Mouse (Mus musculus): ENCODE measurements around the gene Rbp1. TPM values are rescaled to one million over a fixed set of nuclear protein-coding genes. Genes with fewer than 3 reads are reported as not detected.

Rbp1 gene
- polyA plus RNA-seq (2015; fragmentation: Nextera tagmentation; extraction: Ambion mirVana): 42.9 and 51.5 TPM in 2 replicates

DNA sequence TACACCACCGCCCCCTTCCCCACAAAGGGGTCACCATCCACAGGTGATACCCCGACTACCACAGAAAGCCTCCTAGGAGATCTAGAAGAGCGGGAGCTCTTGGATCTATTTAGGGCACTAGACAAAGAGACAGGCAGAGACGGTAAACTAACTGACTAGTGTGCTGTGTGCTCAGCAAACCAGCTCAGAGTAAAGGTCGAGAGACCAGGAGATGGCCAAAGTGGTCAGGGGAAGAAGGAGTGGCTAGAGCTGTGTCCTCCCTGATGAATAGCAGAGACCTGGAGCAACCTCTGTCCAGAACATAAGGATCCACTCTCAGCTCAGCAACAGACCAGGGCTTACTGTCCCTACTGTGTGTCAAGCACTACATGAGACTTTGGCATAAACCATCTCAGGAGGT, at the start of gene Rbp1:
Rbp1 (plus strand) TSS at position 306 of the 400 bp plus-strand sequence.
- Histone ChIP-seq H3K4me3 (ENCODE audit: low read length) (no peak within 1 kb of the TSS), H3K36me3 (ENCODE audit: control insufficient read depth, insufficient read depth, low read length) (no peaks in the 10 kb centered on the region), H3K27me3 (replicated peaks; ENCODE audit: control insufficient read depth, insufficient read depth, low read length) (no peaks in the 10 kb centered on the region), H3K4me2 (ENCODE audit: low read depth, low read length) (no peak within 1 kb of the TSS), H3K9me3 (ENCODE audit: control insufficient read depth, low read length) (no peaks in the 10 kb centered on the region), H3K9ac (ENCODE audit: low read depth, low read length) (no peak within 1 kb of the TSS), H3K4me1 (ENCODE audit: control insufficient read depth, insufficient read depth, low read length) (peaks cover 32% of the 10 kb centered on the region), H3K27ac (ENCODE audit: low read length) (no peak within 1 kb of the TSS)
- ATAC-seq: no peak
- WGBS: 81% methylated on average over 5 of the region's 5 CpGs

DNA sequence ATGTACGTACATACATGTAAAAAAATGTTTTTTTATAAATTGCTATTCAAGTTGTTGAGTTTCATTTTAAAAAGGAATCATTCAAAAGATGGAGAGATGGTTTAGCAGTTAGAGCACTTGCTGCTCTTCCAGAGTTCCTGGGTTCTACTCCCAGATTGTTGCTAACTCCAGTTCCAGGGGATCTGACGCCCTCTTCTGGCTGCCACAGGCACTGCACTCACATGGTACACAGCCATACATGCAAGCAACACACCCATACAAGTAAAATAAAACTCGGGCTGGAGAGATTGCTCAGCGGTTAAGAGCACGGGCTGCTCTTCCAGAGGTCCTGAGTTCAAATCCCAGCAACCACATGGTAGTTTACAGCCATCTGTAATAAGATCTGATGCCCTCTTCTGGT, 49.4 kb upstream of the Rbp1 start:
- no peaks in the 10 kb centered on the region for H3K27me3 ChIP-seq (replicated peaks; ENCODE audit: control insufficient read depth, insufficient read depth, low read length)
- ATAC-seq: no peak
- no peak overlapping the region for H3K4me2 ChIP-seq (ENCODE audit: low read depth, low read length)
- 94% methylated on average over 5 of the region's 5 CpGs for WGBS
- no peak overlapping the region for H3K27ac ChIP-seq (ENCODE audit: low read length)
- no peaks in the 10 kb centered on the region for H3K36me3 ChIP-seq (ENCODE audit: control insufficient read depth, insufficient read depth, low read length)
- no peak overlapping the region for H3K9ac ChIP-seq (ENCODE audit: low read depth, low read length)
- H3K4me1 ChIP-seq (ENCODE audit: control insufficient read depth, insufficient read depth, low read length): no peaks in the 10 kb centered on the region
- H3K4me3 ChIP-seq (ENCODE audit: low read length): no peak overlapping the region
- H3K9me3 ChIP-seq (ENCODE audit: control insufficient read depth, low read length): no peaks in the 10 kb centered on the region

DNA sequence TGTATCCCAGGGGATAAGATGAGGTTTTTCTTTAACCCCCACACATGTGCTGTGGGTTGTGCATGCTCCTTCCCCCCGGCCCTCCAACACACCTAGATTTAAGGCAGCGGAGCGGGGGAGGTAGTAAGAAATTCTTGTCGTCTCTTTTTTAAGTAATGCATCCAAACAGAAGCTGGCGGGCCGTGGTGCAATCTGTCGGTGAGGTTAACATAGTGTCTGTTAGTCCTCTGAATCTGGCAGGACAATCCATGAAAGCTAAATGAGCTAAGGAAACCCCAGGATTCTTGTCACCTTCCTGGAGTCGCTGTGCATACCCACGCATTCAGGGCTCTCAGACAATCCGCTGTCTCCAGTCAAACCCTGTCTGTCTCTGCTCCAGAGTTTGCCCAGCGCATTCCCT, 47.9 kb upstream of the Rbp1 start:
- Histone ChIP-seq H3K9me3 (ENCODE audit: control insufficient read depth, low read length) (no peaks in the 10 kb centered on the region), H3K4me2 (ENCODE audit: low read depth, low read length) (no peak overlapping the region), H3K27ac (ENCODE audit: low read length) (no peak overlapping the region), H3K4me1 (ENCODE audit: control insufficient read depth, insufficient read depth, low read length) (no peaks in the 10 kb centered on the region), H3K9ac (ENCODE audit: low read depth, low read length) (no peak overlapping the region), H3K4me3 (ENCODE audit: low read length) (no peak overlapping the region), H3K27me3 (replicated peaks; ENCODE audit: control insufficient read depth, insufficient read depth, low read length) (no peaks in the 10 kb centered on the region), H3K36me3 (ENCODE audit: control insufficient read depth, insufficient read depth, low read length) (no peaks in the 10 kb centered on the region)
- ATAC-seq: no peak
- WGBS: 70% methylated on average over 11 of the region's 11 CpGs

DNA sequence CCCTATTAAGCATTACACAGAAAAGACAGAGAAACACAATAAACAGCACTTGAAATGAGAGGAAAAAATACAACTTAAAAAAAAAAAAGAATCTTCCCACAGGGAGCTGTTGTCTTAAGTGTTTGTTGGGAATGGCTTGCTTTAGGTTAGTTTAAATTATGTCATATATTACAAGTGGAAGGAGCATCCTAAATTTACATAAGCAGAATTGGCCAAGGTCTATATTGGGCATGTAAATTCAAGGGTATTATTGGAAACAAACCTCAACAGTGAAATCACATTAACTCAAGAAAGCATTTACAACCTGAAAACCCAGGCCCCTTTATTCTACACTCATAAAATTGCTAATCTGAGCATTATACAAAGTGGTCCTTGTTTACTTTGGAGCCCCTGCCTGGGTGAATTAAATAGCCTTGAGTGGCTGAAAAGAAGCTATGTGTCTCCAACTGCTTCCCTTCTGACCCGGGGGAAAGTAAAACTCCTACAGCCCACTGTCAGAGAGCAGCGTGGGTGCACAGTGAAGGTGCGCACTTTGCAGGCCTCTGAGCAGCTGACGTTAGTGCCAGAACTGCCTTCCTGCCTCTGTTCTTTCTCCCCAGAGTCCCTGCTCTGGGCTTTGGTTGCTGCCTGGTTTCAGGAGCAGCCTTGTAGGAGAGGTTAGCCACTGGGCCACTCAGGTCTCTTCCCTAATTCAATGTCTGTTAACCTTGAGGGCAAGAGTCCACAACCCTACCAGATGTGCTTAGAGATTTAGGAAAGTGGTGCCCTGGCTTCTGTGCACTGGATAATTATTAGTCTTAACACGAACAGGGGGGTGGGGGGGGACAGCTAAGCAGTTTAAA, 47.2 kb upstream of the Rbp1 start:
- 29% methylated on average over 5 of the region's 5 CpGs for WGBS

DNA sequence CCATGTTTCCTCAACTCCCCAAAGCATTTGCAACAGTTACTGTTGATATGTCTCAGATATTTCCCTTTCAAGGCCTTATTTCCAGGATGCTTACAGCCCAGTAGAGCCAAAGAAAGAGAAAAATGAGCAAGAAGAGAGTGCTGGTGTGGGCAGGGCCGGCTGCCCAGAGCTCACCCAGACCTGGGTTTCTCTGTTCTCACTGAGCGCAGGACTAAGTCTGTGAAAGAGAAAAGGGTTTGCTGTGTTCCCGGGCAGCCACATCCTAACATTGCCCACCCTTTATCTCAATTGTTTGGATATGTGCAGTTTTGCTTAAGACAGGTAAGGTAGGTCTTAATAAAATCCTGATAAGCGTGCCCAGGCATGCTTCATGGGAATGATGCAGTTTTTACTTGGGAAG, 43.0 kb upstream of the Rbp1 start:
- no peak for ATAC-seq
- no peak overlapping the region for H3K9ac ChIP-seq (ENCODE audit: low read depth, low read length)

More for the DNA sequence above, 47.2 kb upstream of the Rbp1 start:
- Histone ChIP-seq H3K36me3 (ENCODE audit: control insufficient read depth, insufficient read depth, low read length) (no peaks in the 10 kb centered on the region), H3K4me2 (ENCODE audit: low read depth, low read length) (no peak overlapping the region), H3K27me3 (replicated peaks; ENCODE audit: control insufficient read depth, insufficient read depth, low read length) (no peaks in the 10 kb centered on the region), H3K9ac (ENCODE audit: low read depth, low read length) (no peak overlapping the region), H3K4me1 (ENCODE audit: control insufficient read depth, insufficient read depth, low read length) (no peaks in the 10 kb centered on the region), H3K27ac (ENCODE audit: low read length) (no peak overlapping the region), H3K4me3 (ENCODE audit: low read length) (no peak overlapping the region), H3K9me3 (ENCODE audit: control insufficient read depth, low read length) (no peaks in the 10 kb centered on the region)
- ATAC-seq: no peak

DNA sequence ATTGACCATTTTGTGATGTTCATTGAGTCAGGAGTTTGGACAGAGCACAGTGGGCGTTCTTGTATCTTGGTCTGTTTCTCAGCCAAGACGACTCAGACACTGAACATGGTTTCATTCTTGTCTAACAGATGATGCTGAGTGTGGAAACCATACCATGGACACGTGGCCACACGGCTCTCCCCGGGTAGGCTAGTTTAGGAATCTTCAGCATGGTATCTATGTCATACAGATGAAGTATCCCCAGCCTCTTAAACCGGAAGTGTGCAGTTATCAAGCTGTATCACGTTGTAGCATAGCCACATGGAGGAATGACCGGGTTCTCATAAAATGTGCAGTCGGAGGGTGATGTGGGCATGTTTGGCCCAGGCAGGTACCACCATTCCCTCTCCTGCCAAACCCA, 42.2 kb upstream of the Rbp1 start:
- H3K4me1 ChIP-seq (ENCODE audit: control insufficient read depth, insufficient read depth, low read length): no peaks in the 10 kb centered on the region
- H3K27me3 ChIP-seq (replicated peaks; ENCODE audit: control insufficient read depth, insufficient read depth, low read length): no peaks in the 10 kb centered on the region
- H3K4me3 ChIP-seq (ENCODE audit: low read length): no peak overlapping the region
- 94% methylated on average over 9 of the region's 9 CpGs for WGBS
- no peaks in the 10 kb centered on the region for H3K9me3 ChIP-seq (ENCODE audit: control insufficient read depth, low read length)
- no peak for ATAC-seq
- no peaks in the 10 kb centered on the region for H3K36me3 ChIP-seq (ENCODE audit: control insufficient read depth, insufficient read depth, low read length)
- H3K9ac ChIP-seq (ENCODE audit: low read depth, low read length): no peak overlapping the region
- H3K27ac ChIP-seq (ENCODE audit: low read length): no peak overlapping the region
- no peak overlapping the region for H3K4me2 ChIP-seq (ENCODE audit: low read depth, low read length)

More for the DNA sequence above, 43.0 kb upstream of the Rbp1 start:
- Histone ChIP-seq H3K36me3 (ENCODE audit: control insufficient read depth, insufficient read depth, low read length) (no peaks in the 10 kb centered on the region), H3K4me1 (ENCODE audit: control insufficient read depth, insufficient read depth, low read length) (no peaks in the 10 kb centered on the region), H3K4me3 (ENCODE audit: low read length) (no peak overlapping the region), H3K27ac (ENCODE audit: low read length) (no peak overlapping the region), H3K9me3 (ENCODE audit: control insufficient read depth, low read length) (no peaks in the 10 kb centered on the region), H3K4me2 (ENCODE audit: low read depth, low read length) (no peak overlapping the region), H3K27me3 (replicated peaks; ENCODE audit: control insufficient read depth, insufficient read depth, low read length) (no peaks in the 10 kb centered on the region)
- 72% methylated on average over 4 of the region's 4 CpGs for WGBS

DNA sequence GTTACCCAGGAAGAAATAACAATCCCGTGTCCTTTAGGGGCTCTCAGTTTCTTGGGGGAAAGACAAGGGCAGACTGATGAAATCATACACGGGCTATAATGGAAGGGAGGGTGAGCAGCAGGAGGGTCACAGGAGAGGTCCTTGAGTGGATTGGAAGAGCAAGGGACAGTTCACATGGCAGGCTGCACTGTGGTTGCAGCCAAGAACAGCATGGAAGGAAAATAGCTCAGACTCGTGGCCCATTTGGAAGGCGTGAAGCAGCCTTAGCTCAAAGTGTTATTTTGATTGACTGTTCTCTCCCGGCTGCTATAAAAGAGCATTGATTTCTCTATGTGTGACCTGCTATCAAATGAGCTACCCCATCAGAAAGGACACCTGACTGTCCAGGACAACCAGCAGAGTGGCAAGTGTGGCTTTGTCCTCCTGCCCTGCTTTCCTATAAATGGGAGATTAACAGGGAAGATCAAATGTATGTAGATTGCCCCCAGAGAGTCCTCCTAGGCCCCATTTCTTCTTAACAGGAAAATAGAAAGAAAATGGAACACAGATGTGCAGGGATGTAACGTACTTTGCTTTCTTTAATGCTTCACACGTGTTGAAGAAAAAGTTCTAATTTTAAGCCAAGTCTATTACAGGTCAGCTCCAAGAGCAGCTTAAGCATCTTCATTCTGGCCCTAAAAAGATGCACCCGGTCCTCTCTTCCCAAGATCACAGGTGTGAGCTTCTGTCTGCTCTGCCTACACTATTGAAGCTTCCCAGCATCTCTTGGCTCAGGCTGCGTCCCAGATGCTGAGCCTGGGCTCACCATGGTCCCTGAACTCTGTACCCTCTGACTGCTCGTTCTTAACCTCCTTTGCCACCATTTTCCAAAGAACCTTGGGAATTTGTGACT, 34.8 kb upstream of the Rbp1 start:
- Histone ChIP-seq H3K4me3 (ENCODE audit: low read length) (no peak overlapping the region), H3K9me3 (ENCODE audit: control insufficient read depth, low read length) (no peaks in the 10 kb centered on the region), H3K9ac (ENCODE audit: low read depth, low read length) (no peak overlapping the region), H3K4me1 (ENCODE audit: control insufficient read depth, insufficient read depth, low read length) (no peaks in the 10 kb centered on the region), H3K4me2 (ENCODE audit: low read depth, low read length) (no peak overlapping the region), H3K27ac (ENCODE audit: low read length) (no peak overlapping the region), H3K36me3 (ENCODE audit: control insufficient read depth, insufficient read depth, low read length) (no peaks in the 10 kb centered on the region), H3K27me3 (replicated peaks; ENCODE audit: control insufficient read depth, insufficient read depth, low read length) (no peaks in the 10 kb centered on the region)
- no peak for ATAC-seq
- WGBS: 79% methylated on average over 10 of the region's 10 CpGs

DNA sequence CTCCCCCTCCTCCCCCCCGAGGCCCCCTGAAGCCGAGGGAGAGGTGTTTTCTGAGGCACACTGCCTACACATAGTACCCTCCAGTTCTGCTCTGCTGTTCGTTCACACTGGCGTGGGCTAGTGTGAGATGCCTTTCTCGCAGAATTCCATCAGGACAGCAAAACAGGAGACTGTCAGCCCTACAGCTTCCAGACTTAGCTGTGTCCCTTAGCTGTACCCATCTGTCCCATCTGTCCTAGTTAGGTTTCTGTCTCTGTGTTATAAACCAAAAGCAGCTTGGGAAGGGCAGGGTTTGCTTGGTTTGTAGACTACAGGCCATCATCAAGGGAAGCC, 34.2 kb upstream of the Rbp1 start:
- 83% methylated on average over 5 of the region's 5 CpGs for WGBS
- Histone ChIP-seq H3K27me3 (replicated peaks; ENCODE audit: control insufficient read depth, insufficient read depth, low read length) (no peaks in the 10 kb centered on the region), H3K9me3 (ENCODE audit: control insufficient read depth, low read length) (no peaks in the 10 kb centered on the region), H3K9ac (ENCODE audit: low read depth, low read length) (no peak overlapping the region), H3K27ac (ENCODE audit: low read length) (no peak overlapping the region), H3K4me2 (ENCODE audit: low read depth, low read length) (no peak overlapping the region), H3K4me1 (ENCODE audit: control insufficient read depth, insufficient read depth, low read length) (no peaks in the 10 kb centered on the region), H3K36me3 (ENCODE audit: control insufficient read depth, insufficient read depth, low read length) (no peaks in the 10 kb centered on the region), H3K4me3 (ENCODE audit: low read length) (no peak overlapping the region)
- no peak for ATAC-seq

DNA sequence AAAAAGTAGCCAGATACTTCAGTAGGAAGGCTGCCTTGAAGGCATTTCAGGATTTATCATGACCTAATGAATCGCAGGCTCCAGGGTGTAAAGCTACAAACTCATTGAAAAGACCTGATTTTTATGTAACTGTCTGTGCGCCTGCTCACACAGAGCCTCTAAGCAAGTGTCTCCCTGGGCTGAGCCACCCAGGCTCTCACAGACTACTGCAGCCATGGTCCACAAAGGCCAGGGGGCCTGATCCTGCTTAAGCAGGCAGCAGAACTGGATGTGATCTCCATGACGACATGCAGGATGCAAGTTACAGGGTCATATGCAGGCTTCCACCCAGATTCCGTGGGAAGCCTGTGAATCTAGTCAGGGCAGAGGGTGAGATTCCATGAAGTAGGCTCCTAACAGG, 29.3 kb upstream of the Rbp1 start:
- no peak for ATAC-seq

More for the DNA sequence above, 29.3 kb upstream of the Rbp1 start:
- H3K27me3 ChIP-seq (replicated peaks; ENCODE audit: control insufficient read depth, insufficient read depth, low read length): no peaks in the 10 kb centered on the region
- no peaks in the 10 kb centered on the region for H3K36me3 ChIP-seq (ENCODE audit: control insufficient read depth, insufficient read depth, low read length)
- 79% methylated on average over 4 of the region's 4 CpGs for WGBS
- no peaks in the 10 kb centered on the region for H3K9me3 ChIP-seq (ENCODE audit: control insufficient read depth, low read length)
- no peak overlapping the region for H3K4me3 ChIP-seq (ENCODE audit: low read length)
- H3K4me1 ChIP-seq (ENCODE audit: control insufficient read depth, insufficient read depth, low read length): no peaks in the 10 kb centered on the region
- no peak overlapping the region for H3K9ac ChIP-seq (ENCODE audit: low read depth, low read length)
- H3K4me2 ChIP-seq (ENCODE audit: low read depth, low read length): no peak overlapping the region
- H3K27ac ChIP-seq (ENCODE audit: low read length): no peak overlapping the region

Measured in intestine, embryonic 16.5 days (tissue).